Mouse (Mus musculus) midbrain, embryonic 10.5 days (tissue): ENCODE measurements around the gene Prkcsh. TPM values are rescaled to one million over a fixed set of nuclear protein-coding genes. Genes with fewer than 3 reads are reported as not detected.

ENCODE experiments used
- DNase-seq: peaks from one replicate; pipeline ENCODE4 v3.0.0-alpha.2; 2017; ENCODE audit warnings: low spot score
- H3K27ac ChIP-seq: fragments of 300-500 bp; sonication (generic); replicated peaks from 2 replicates; pipeline ENCODE4 v1.5.1; 2016; ENCODE audit warnings: mild to moderate bottlenecking
- H3K27me3 ChIP-seq: fragments of 300-500 bp; sonication (generic); 2 replicates; pipeline ENCODE4 v1.6.1; 2016; ENCODE audit warnings: low read depth, mild to moderate bottlenecking; ENCODE audit not compliant: poor library complexity, severe bottlenecking
- H3K36me3 ChIP-seq: fragments of 300-500 bp; sonication (generic); 2 replicates; pipeline ENCODE4 v1.6.1; 2016; ENCODE audit warnings: mild to moderate bottlenecking, moderate library complexity
- H3K4me1 ChIP-seq: fragments of 300-500 bp; sonication (generic); 2 replicates; pipeline ENCODE4 v1.6.1; 2016
- H3K4me3 ChIP-seq: fragments of 300-500 bp; sonication (generic); 2 replicates; pipeline ENCODE4 v1.5.1; 2016; ENCODE audit warnings: mild to moderate bottlenecking, moderate library complexity
- H3K9me3 ChIP-seq: fragments of 300-500 bp; sonication (generic); replicated peaks from 2 replicates; pipeline ENCODE4 v1.6.1; 2016; ENCODE audit warnings: mild to moderate bottlenecking
- WGBS: fragments of 180-500 bp; shearing (Covaris S2); methylation state at CpG from one replicate; pipeline ENCODE4 v1.1.7; 2016; 5-methylcytosine and 5-hydroxymethylcytosine counted together
- polyA plus RNA-seq: library from polyadenylated mRNA; unstranded; fragments of >200 nt; fragmentation: Nextera tagmentation; extraction: Ambion mirVana; gene quantifications from 2 replicates; pipeline ENCODE4 v1.2.1, GENCODE M21; 2016

Gene Prkcsh
- polyA plus RNA-seq, 1 experiment from 2014 or later, result 108 TPM

DNA sequence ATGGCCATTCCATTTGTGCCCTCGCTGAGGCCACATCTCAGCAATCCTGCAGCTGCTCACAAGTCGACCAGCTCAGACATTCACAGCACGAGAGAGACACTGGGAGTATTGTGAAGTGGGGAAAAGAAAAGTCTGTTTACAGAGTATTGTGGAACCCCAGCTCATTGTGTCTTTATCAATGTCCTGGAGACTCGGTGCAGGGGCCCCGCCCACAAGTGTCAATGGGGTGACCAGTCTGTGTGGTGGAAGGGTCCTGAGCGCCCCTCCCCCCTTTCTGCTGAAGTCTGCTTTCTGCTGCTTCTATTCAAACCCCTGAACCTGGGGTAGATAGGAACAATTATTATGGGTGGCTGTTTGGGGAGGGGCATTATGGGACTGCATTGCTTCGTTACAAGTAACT is 25.9 kb downstream of the Prkcsh start:
- peak overlapping the region; percentile 81 for H3K27ac ChIP-seq

DNA sequence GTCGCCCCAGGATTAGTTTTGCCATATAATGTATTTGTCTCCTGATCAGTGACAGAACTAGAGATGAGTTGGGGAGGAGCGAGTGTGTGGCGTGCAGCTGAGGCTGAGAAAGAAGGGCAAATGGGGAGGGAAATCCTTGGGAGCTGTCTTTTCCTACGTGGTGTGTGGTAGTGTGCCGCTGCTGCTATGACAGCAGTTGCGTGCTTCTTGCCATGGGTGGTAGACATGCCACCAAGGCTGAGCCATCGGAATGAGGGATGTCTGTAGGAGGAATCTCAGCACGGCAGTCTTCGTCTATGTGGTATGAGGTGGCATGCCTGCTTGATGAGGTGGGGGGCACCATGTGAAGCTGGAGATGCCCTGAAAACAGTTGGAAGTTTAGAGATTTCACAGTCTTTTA is 27.8 kb downstream of the Prkcsh start:
- peaks cover 84% of the 10 kb centered on the region for H3K36me3 ChIP-seq
- 95% methylated on average over 9 of the region's 9 CpGs for WGBS
- no peak overlapping the region for H3K4me3 ChIP-seq

More for the DNA sequence above, 25.9 kb downstream of the Prkcsh start:
- Histone ChIP-seq H3K36me3 (peaks cover 85% of the 10 kb centered on the region), H3K9me3 (no peaks in the 10 kb centered on the region), H3K27me3 (no peaks in the 10 kb centered on the region), H3K4me3 (peak overlapping the region; percentile 27; the same call in 1 of the 2 replicates), H3K4me1 (peaks cover 56% of the 10 kb centered on the region)
- DNase-seq, result peak; percentile 53
- WGBS, result 35% methylated on average over 7 of the region's 7 CpGs

GRCm38 (mm10) chr9:22035300-22036044 is 32.9 kb downstream of the Prkcsh start:
- peak; percentile 39 for DNase-seq
- Histone ChIP-seq H3K4me1 (peaks cover 21% of the 10 kb centered on the region), H3K27me3 (no peaks in the 10 kb centered on the region), H3K4me3 (no peak overlapping the region), H3K9me3 (no peaks in the 10 kb centered on the region; the same call in 1 of the 2 replicates), H3K27ac (peak overlapping the region; percentile 82), H3K36me3 (peaks cover 69% of the 10 kb centered on the region)
- 53% methylated on average over 6 of the region's 6 CpGs for WGBS

More for the DNA sequence above, 27.8 kb downstream of the Prkcsh start:
- H3K27ac ChIP-seq, result no peak overlapping the region
- H3K4me1 ChIP-seq, result peaks cover 47% of the 10 kb centered on the region
- no peaks in the 10 kb centered on the region for H3K27me3 ChIP-seq
- no peak for DNase-seq
- no peaks in the 10 kb centered on the region for H3K9me3 ChIP-seq

DNA sequence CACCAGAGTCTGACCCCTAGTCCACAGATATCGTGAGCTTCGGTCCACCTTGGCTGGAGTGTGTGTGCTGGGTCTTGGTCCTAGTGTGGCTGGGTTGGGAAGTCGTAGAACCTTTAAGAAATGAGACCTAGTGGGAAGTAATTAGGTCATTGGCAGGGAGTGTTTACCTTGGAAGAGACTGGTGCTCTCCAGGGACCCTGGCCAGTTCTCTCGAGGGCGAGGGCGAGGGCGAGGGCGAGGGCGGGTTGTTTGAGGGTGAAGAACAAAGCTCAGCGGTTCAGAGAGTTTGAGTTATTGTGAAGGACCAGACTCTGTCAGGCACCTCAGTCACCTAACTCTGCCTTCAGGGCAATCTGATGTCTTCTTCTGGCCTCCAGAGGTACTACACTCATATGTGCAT is 35.2 kb downstream of the Prkcsh start:
- DNase-seq, result no peak
- no peaks in the 10 kb centered on the region for H3K27me3 ChIP-seq
- H3K4me1 ChIP-seq, result peaks cover 21% of the 10 kb centered on the region
- H3K4me3 ChIP-seq, result no peak overlapping the region
- H3K27ac ChIP-seq, result no peak overlapping the region
- 88% methylated on average over 10 of the region's 10 CpGs for WGBS
- H3K36me3 ChIP-seq, result peaks cover 48% of the 10 kb centered on the region
- no peaks in the 10 kb centered on the region; the same call in 1 of the 2 replicates for H3K9me3 ChIP-seq

DNA sequence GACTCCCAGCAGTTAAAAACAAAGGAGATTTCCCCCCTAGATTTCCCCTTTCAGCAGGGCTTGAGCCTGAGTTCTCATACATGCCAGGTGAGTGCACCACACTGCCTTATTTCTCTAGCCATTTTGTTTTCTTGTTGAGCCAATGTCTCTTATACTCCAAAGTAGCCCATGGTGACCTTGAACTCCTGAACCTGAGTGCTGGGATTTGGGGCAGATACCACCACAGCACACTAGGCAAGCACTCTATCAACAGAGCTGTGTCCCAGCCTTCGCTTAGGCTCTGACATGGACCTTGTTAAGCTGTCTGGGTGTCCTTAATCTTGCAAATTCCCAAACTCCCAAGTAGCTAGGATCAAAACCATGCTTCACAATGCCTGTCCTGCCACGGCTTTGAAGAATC is 39.2 kb downstream of the Prkcsh start:
- Histone ChIP-seq H3K4me3 (no peak overlapping the region), H3K36me3 (peaks cover 10% of the 10 kb centered on the region), H3K4me1 (no peaks in the 10 kb centered on the region), H3K27me3 (no peaks in the 10 kb centered on the region), H3K9me3 (no peaks in the 10 kb centered on the region; the same call in 1 of the 2 replicates), H3K27ac (no peak overlapping the region)
- 78% methylated on average over 2 of the region's 2 CpGs for WGBS
- no peak for DNase-seq

DNA sequence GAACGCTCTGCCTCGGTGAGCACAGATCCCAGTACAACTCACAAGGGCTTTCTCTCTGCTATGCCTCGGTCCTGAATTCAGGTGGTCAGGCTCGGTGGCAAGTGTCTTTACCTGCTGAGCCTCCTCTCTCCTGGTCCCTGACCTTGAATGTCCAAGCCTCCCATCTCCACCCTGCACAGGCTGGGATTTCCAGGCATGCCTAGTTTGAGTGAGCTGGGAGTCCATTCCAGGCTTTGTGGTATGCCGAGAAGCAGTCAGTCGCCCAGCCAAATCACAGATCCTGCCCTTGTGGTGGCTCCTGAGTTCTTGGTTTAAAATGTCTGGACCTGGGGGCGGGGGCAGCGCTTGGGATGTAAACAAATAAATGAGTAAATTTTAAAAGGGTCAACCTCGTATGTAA is 44.7 kb downstream of the Prkcsh start:
- WGBS, result 67% methylated on average over 9 of the region's 9 CpGs
- Histone ChIP-seq H3K4me1 (peaks cover 54% of the 10 kb centered on the region), H3K27ac (no peak overlapping the region)

DNA sequence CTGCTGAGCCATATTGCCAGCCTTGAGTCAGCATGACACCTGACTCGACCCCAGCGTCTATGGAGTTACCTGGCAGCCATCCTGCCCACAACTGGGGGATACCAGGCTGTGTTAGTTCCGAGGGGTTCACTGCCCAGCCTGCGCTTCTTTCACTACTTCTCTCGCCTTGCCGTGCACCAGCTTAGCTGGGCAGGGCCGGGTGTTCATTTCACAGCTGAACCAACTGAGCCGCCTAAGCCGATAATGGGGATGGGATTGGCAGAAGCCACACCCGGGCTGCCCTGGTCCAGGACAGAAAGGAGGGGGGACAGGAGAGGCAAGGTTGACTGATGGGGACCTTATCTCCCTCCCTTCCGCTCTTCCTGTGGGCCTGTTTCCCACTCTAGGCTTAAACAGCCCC is 46.7 kb downstream of the Prkcsh start:
- no peak for DNase-seq
- Histone ChIP-seq H3K4me3 (peak overlapping the region; percentile 83), H3K4me1 (peaks cover 56% of the 10 kb centered on the region), H3K9me3 (no peaks in the 10 kb centered on the region), H3K36me3 (no peaks in the 10 kb centered on the region; the same call in 1 of the 2 replicates), H3K27me3 (peaks cover 58% of the 10 kb centered on the region), H3K27ac (peak overlapping the region; percentile 92)
- 65% methylated on average over 11 of the region's 11 CpGs for WGBS

More for the DNA sequence above, 44.7 kb downstream of the Prkcsh start:
- no peak for DNase-seq
- Histone ChIP-seq H3K4me3 (no peak overlapping the region), H3K9me3 (no peaks in the 10 kb centered on the region), H3K27me3 (peaks cover 38% of the 10 kb centered on the region), H3K36me3 (no peaks in the 10 kb centered on the region; the same call in 1 of the 2 replicates)

- peak; percentile 30 for DNase-seq
Measured at GRCm38 (mm10) chr9:22049721-22050270, 47.2 kb downstream of the Prkcsh start.

GRCm38 (mm10) chr9:22050351-22050889 is 47.8 kb downstream of the Prkcsh start:
- Histone ChIP-seq H3K4me3 (peak overlapping the region; percentile 83), H3K4me1 (peaks cover 68% of the 10 kb centered on the region), H3K27ac (peak overlapping the region; percentile 92), H3K9me3 (no peaks in the 10 kb centered on the region), H3K27me3 (peaks cover 68% of the 10 kb centered on the region), H3K36me3 (no peaks in the 10 kb centered on the region; the same call in 1 of the 2 replicates)
- WGBS, result under 1% methylated on average over 43 of the region's 43 CpGs
- peak; percentile 84 for DNase-seq

More at GRCm38 (mm10) chr9:22049721-22050270, 47.2 kb downstream of the Prkcsh start:
- Histone ChIP-seq H3K4me3 (peak overlapping the region; percentile 83), H3K27me3 (peaks cover 63% of the 10 kb centered on the region), H3K36me3 (no peaks in the 10 kb centered on the region; the same call in 1 of the 2 replicates), H3K4me1 (peaks cover 61% of the 10 kb centered on the region), H3K27ac (peak overlapping the region; percentile 92), H3K9me3 (no peaks in the 10 kb centered on the region)
- WGBS, result 43% methylated on average over 4 of the region's 4 CpGs

DNA sequence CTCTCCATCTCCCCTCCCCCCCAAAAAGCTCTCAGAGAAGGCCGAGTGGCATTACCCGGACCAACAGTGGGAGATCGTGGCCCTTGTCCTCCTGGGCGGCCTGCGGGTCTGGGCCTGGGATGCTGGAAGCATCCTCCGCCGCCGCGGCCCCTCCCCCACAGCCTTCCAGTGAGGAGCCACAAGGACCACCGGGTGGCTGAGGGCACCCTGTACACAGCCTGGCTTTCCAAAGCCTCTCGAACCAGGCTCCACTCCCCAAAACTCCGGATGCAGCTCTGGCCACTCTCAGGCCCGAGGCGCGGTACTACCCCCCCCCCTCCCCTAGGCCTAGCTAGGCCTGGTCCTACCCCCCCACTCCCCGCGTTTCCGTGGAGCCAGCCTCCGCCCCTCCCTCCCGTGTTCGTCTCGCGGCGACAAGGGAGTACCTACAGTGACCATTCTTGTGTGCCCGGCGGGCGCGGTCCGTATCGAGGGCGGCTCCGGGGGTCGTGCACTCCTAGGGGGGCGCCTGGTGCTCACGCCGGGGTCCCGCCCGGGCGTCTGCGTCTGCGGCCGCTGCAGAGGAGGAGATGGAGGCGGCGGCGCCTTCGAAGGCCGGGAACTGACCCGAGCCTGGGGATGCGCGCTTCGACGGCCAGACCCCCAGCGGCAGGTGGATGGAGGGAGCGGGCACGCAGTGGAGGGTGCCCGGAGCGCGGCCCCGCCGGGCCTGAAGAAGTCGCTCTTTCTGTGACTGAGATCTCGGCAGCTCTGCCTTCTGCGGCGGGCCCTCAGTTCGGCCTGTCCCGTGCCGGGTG is 48.8 kb downstream of the Prkcsh start:
- peaks cover 77% of the 10 kb centered on the region for H3K27me3 ChIP-seq
- peak overlapping the region; percentile 92 for H3K27ac ChIP-seq
- 1% methylated on average over 67 of the region's 67 CpGs for WGBS
- DNase-seq, result peak; percentile 53
- 0 out of 2 replicates have a peak, but pooled peaks cover 6% of the 10 kb centered on the region for H3K36me3 ChIP-seq
- no peaks in the 10 kb centered on the region for H3K9me3 ChIP-seq
- peak overlapping the region; percentile 83 for H3K4me3 ChIP-seq
- H3K4me1 ChIP-seq, result peaks cover 68% of the 10 kb centered on the region

- peaks cover 83% of the 10 kb centered on the region for H3K27me3 ChIP-seq
- WGBS, result under 1% methylated on average over 28 of the region's 28 CpGs
- no peaks in the 10 kb centered on the region for H3K9me3 ChIP-seq
- peaks cover 11% of the 10 kb centered on the region for H3K36me3 ChIP-seq
- peaks cover 68% of the 10 kb centered on the region for H3K4me1 ChIP-seq
- H3K27ac ChIP-seq, result peak within 1 kb of the TSS; percentile 92
- peak; percentile 86 for DNase-seq
- H3K4me3 ChIP-seq, result peak within 1 kb of the TSS; percentile 83
Measured at GRCm38 (mm10) chr9:22051958-22052254, 49.3 kb downstream of the Prkcsh start, which contains the start of gene Elavl3. Gene Elavl3 (minus strand): TSS chr9:22052023.

DNA sequence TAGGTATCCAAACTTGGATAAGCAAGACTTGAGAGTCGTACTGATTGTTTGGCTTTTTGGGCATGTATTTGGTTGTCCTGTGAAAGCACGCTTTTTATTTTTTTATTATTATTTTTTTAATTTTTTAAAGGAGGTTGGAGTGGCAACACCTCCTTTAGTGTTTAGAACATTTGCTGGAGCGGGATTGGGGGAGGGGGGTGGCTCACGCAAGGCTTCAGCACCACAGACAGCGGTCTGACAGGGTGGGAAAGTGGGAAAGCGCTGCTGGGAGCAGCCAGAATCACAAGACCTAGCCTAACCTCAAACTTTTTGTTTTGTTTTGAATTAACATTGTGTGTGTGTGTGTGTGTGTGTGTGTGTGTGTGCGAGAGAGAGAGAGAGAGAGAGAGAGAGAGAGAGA is 51.1 kb downstream of the Prkcsh start:
- H3K4me1 ChIP-seq, result peaks cover 50% of the 10 kb centered on the region
- peaks cover 84% of the 10 kb centered on the region for H3K27me3 ChIP-seq
- no peak for DNase-seq
- H3K4me3 ChIP-seq, result no peak overlapping the region
- H3K9me3 ChIP-seq, result no peaks in the 10 kb centered on the region
- 39% methylated on average over 7 of the region's 7 CpGs for WGBS
- H3K36me3 ChIP-seq, result peaks cover 29% of the 10 kb centered on the region
- H3K27ac ChIP-seq, result no peak overlapping the region
